Mouse (Mus musculus) frontal cortex, postnatal 36 days (tissue): ENCODE measurements at regions not wholly inside any gene's neighbourhood (a gene's known extent, or its start where the extent isn't known, plus 50 kb on each side); places are given as distances from the start of the nearest gene placed in this dataset.

Source experiments
- DNase-seq, 2 experiments: peaks; one replicate each; pipeline ENCODE4 v3.0.0; 2022; ENCODE audit warnings: low spot score in 2 of 2

GRCm38 (mm10) chrX:39433918-39434317 lies 87.9 kb downstream of the Cypt15 start:
- peak; percentile 24 to 42 for DNase-seq
